Mouse (Mus musculus) heart, postnatal 0 days (tissue): ENCODE data around the gene Mlx.

ENCODE experiments used
- CTCF ChIP-seq: IDR thresholded peaks from 2 replicates; pipeline ENCODE4 v1.5.1; 2016; ENCODE audit warnings: antibody characterized with exemption, control low read depth, low read depth
- EP300 ChIP-seq: IDR thresholded peaks from 2 replicates; pipeline ENCODE4 v1.6.1; 2016; ENCODE audit warnings: antibody characterized with exemption, low read depth

DNA sequence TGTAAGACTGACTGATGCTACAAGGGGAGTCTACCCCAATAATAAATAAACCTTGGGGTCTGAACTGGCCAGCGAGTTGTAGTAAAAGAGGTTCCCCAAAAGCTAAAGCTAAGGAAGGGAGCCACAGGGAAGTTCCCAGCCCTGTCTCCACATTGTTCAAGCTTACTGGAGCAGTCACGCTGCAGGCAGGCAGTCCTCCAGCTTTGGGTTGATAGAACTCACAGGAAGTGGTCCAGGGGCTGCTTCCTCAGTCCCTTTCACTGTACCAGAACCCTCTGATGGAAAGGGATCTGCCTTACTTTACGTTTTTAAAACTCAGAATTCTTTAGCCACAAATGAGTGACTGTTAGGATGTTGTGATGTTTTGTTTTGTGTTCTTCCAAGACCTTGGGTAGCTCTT lies 39.6 kb upstream of the Mlx start:
- no peak for TF ChIP-seq CTCF
- TF ChIP-seq EP300: no peak
